Mouse (Mus musculus) embryonic fibroblast, embryonic 13.5 days (primary cell): Measurements from ENCODE around the gene Insyn1.

Experiments used
- CTCF ChIP-seq: IDR thresholded peaks from 2 replicates; pipeline ENCODE4 v1.5.1; 2011; ENCODE audit warnings: mild to moderate bottlenecking, control low read depth, low read length, moderate library complexity, borderline replicate concordance; ENCODE audit not compliant: insufficient read depth
- POLR2A ChIP-seq: IDR thresholded peaks from 2 replicates; pipeline ENCODE4 v1.6.1; 2011; ENCODE audit warnings: low read depth, mild to moderate bottlenecking, control low read depth, low read length, moderate library complexity

GRCm38 (mm10) chr9:58440100-58440499 lies 48.3 kb upstream of the Insyn1 start:
- TF ChIP-seq CTCF (no peak), POLR2A (no peak)
